Mouse (Mus musculus): ENCODE results near the gene Gmds. TPM values are rescaled to one million over a fixed set of nuclear protein-coding genes. Genes with fewer than 3 reads are reported as not detected.

Gene Gmds
- total RNA-seq, 1 experiment: 7.3 TPM

GRCm38 (mm10) chr13:31779281-31779981 lies 559.1 kb downstream of the Gmds start:
- H3K4me3 ChIP-seq (ENCODE audit: insufficient read depth in 1 of 2, low read depth in 1 of 2, low read length in 2 of 2, poor library complexity in 1 of 2, severe bottlenecking in 1 of 2): no peak overlapping the region
- H3K4me1 ChIP-seq (ENCODE audit: control insufficient read depth in 2 of 2, insufficient read depth in 2 of 2, low read length in 2 of 2, poor library complexity in 1 of 2): peaks cover 3 to 7% of the 10 kb centered on the region in 2 experiments; a peak in 3 of 4 replicates
- no peaks in the 10 kb centered on the region for H3K36me3 ChIP-seq (ENCODE audit: control insufficient read depth, insufficient read depth, low read length, poor library complexity, severe bottlenecking)
- DNase-seq (ENCODE audit: low read depth, low spot score): no peak
- in situ Hi-C loops (cut with MboI; ENCODE audit: low sequenced_read_pairs in 2 of 2, unreplicated experiment in 2 of 2): loop anchor here (25.0 kb wide), 2 partner anchors 633 to 908 kb away; no protein-coding TSS in a partner anchor
- TF ChIP-seq ZNF384 (IDR thresholded peaks at IDR 0.05; ENCODE audit: low read depth, low read length) (no peak), CHD2 (IDR thresholded peaks at IDR 0.05; ENCODE audit: low read depth, low read length) (no peak), MAFK (IDR thresholded peaks at IDR 0.05; ENCODE audit: insufficient read depth, low read depth, low read length) (no peak), ZC3H11A (IDR thresholded peaks at IDR 0.05; ENCODE audit: borderline replicate concordance, low read depth, low read length) (no peak), HCFC1 (IDR thresholded peaks at IDR 0.05; ENCODE audit: borderline replicate concordance, insufficient read depth, low read length) (no peak)
- H3K27ac ChIP-seq (ENCODE audit: insufficient read depth, low read depth, low read length, poor library complexity, severe bottlenecking): no peak overlapping the region
- H3K9me3 ChIP-seq (ENCODE audit: control insufficient read depth, insufficient read depth, low read depth, low read length): no peaks in the 10 kb centered on the region
- no peak overlapping the region for H3K9ac ChIP-seq (ENCODE audit: insufficient read depth, low read depth, low read length, poor library complexity, severe bottlenecking)

GRCm38 (mm10) chr13:31775762-31776161 lies 562.8 kb downstream of the Gmds start:
- H3K4me3 ChIP-seq (ENCODE audit: insufficient read depth in 1 of 2, low read depth in 1 of 2, low read length in 2 of 2, poor library complexity in 1 of 2, severe bottlenecking in 1 of 2): no peak overlapping the region
- H3K9me3 ChIP-seq (ENCODE audit: control insufficient read depth, insufficient read depth, low read depth, low read length): no peaks in the 10 kb centered on the region
- H3K36me3 ChIP-seq (ENCODE audit: control insufficient read depth, insufficient read depth, low read length, poor library complexity, severe bottlenecking): no peaks in the 10 kb centered on the region
- peaks cover 3 to 7% of the 10 kb centered on the region in 2 experiments; a peak in 3 of 4 replicates for H3K4me1 ChIP-seq (ENCODE audit: control insufficient read depth in 2 of 2, insufficient read depth in 2 of 2, low read length in 2 of 2, poor library complexity in 1 of 2)
- in situ Hi-C loops (cut with MboI; ENCODE audit: low sequenced_read_pairs in 2 of 2, unreplicated experiment in 2 of 2): loop anchor here (25.0 kb wide), 2 partner anchors 637 to 912 kb away; no protein-coding TSS in a partner anchor
- DNase-seq (ENCODE audit: low read depth, low spot score): no peak
- TF ChIP-seq ZC3H11A (IDR thresholded peaks at IDR 0.05; ENCODE audit: borderline replicate concordance, low read depth, low read length) (no peak), HCFC1 (IDR thresholded peaks at IDR 0.05; ENCODE audit: borderline replicate concordance, insufficient read depth, low read length) (no peak), CHD2 (IDR thresholded peaks at IDR 0.05; ENCODE audit: low read depth, low read length) (no peak), ZNF384 (IDR thresholded peaks at IDR 0.05; ENCODE audit: low read depth, low read length) (no peak), MAFK (IDR thresholded peaks at IDR 0.05; ENCODE audit: insufficient read depth, low read depth, low read length) (no peak)
- H3K27ac ChIP-seq (ENCODE audit: insufficient read depth, low read depth, low read length, poor library complexity, severe bottlenecking): no peak overlapping the region
- no peak overlapping the region for H3K9ac ChIP-seq (ENCODE audit: insufficient read depth, low read depth, low read length, poor library complexity, severe bottlenecking)

GRCm38 (mm10) chr13:31772882-31773281 lies 565.7 kb downstream of the Gmds start:
- no peak for DNase-seq (ENCODE audit: low read depth, low spot score)
- H3K36me3 ChIP-seq (ENCODE audit: control insufficient read depth, insufficient read depth, low read length, poor library complexity, severe bottlenecking): no peaks in the 10 kb centered on the region
- no peak overlapping the region for H3K27ac ChIP-seq (ENCODE audit: insufficient read depth, low read depth, low read length, poor library complexity, severe bottlenecking)
- no peaks in the 10 kb centered on the region for H3K4me1 ChIP-seq (ENCODE audit: control insufficient read depth in 2 of 2, insufficient read depth in 2 of 2, low read length in 2 of 2, poor library complexity in 1 of 2)
- in situ Hi-C loops (cut with MboI; ENCODE audit: low sequenced_read_pairs in 2 of 2, unreplicated experiment in 2 of 2): no loop called here
- no peak overlapping the region for H3K4me3 ChIP-seq (ENCODE audit: insufficient read depth in 1 of 2, low read depth in 1 of 2, low read length in 2 of 2, poor library complexity in 1 of 2, severe bottlenecking in 1 of 2)
- no peak for TF ChIP-seq ZNF384 (IDR thresholded peaks at IDR 0.05; ENCODE audit: low read depth, low read length)
- TF ChIP-seq HCFC1 (IDR thresholded peaks at IDR 0.05; ENCODE audit: borderline replicate concordance, insufficient read depth, low read length): no peak
- TF ChIP-seq ZC3H11A (IDR thresholded peaks at IDR 0.05; ENCODE audit: borderline replicate concordance, low read depth, low read length): no peak
- H3K9ac ChIP-seq (ENCODE audit: insufficient read depth, low read depth, low read length, poor library complexity, severe bottlenecking): no peak overlapping the region
- no peaks in the 10 kb centered on the region for H3K9me3 ChIP-seq (ENCODE audit: control insufficient read depth, insufficient read depth, low read depth, low read length)

Measured in ES-E14 (cell line).